Mouse (Mus musculus) embryonic fibroblast, embryonic 13.5 days (primary cell): ENCODE data around the gene Zfp819.

ENCODE experiments used
- CTCF ChIP-seq: IDR thresholded peaks from 2 replicates; pipeline ENCODE4 v1.5.1; 2011; ENCODE audit warnings: mild to moderate bottlenecking, control low read depth, low read length, moderate library complexity, borderline replicate concordance; ENCODE audit not compliant: insufficient read depth
- POLR2A ChIP-seq: IDR thresholded peaks from 2 replicates; pipeline ENCODE4 v1.6.1; 2011; ENCODE audit warnings: low read depth, mild to moderate bottlenecking, control low read depth, low read length, moderate library complexity

- TF ChIP-seq CTCF: no peak
- no peak for TF ChIP-seq POLR2A
Measured at GRCm38 (mm10) chr7:43642587-43642986, 35.6 kb downstream of the Zfp819 start.
